Mouse (Mus musculus): ENCODE results near the gene Tbc1d22a.
A peak's percentile ranks its signal among the peaks of the same experiment; 100 is the strongest.
"Not testable (repeated sequence)": the region's sequence is repeated elsewhere in the genome, so short reads cannot be mapped to it uniquely, and the experiment has no call there.

The Tbc1d22a gene

DNA sequence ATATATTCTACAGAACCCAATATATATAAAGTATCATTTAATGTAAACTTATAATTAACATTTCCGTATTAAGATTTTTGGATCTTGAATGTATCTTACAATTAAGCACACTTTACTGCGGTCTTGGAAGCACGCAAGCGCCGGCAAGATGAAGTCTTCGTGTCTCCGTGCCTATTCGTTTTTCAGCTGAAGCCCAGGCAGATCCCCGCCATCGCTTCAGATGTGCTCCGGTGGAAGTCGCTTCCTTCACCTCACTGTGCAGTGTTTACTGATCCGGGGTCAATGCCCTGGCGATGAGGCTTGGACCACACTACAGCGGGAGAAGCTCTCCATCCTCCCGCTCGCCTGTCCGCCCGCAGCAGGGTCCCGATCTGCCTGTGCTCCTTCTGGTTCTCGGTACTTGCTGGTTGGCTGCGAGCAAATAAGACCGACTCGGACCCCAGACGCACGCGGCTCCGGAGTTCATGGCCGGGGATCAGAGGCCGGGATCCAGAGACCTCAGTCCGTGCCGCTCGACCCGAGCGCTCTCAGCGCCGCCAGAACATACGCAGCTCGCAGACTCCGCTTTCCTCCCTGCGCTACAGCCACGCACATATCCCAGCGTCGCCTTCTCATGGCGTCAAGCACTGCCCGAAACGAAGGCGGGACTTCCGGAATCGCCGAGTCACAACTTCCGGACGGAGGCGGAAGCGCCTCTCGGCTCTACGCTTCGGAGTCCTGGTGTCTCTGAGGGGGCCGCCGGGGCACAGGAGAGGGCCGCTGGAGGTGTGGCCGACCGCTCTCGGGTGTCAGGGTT, at the start of gene Tbc1d22a:
Tbc1d22a (plus strand) TSS at position 707 of the 796 bp plus-strand sequence.
- DNase-seq (ENCODE audit: low read depth, low spot score), result peak; percentile 95

DNA sequence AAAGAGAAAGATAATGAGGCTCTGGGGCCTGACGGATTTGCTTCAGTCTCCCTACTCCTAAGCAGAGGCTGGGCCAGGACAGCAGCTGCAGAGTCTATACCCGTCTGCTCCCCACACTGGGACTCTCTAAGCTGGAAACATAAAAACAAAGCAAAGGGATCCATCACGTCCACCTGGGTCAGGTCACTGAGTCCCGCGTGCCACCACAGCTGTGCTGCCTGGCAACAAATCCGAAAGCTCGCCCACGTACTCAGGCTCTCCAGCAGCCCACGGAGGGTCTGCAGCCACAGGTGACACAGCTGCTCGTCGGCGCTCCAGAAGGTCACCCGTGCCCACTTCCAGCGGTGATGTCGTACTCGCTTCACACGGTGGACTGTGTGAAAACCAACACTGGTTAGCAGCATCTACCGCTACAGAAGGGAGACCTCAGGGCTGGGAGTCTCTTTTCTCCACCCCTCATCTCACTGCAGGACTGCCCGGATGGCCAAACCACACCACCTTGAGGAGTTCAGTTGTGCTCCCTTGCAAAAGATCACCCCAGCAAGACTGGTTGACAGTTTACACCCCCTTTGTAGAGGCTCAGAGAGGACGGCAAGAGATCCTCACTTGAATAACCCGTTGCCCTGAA, 49.4 kb upstream of the Tbc1d22a start:
- no peak for DNase-seq (ENCODE audit: low read depth, low spot score)

DNA sequence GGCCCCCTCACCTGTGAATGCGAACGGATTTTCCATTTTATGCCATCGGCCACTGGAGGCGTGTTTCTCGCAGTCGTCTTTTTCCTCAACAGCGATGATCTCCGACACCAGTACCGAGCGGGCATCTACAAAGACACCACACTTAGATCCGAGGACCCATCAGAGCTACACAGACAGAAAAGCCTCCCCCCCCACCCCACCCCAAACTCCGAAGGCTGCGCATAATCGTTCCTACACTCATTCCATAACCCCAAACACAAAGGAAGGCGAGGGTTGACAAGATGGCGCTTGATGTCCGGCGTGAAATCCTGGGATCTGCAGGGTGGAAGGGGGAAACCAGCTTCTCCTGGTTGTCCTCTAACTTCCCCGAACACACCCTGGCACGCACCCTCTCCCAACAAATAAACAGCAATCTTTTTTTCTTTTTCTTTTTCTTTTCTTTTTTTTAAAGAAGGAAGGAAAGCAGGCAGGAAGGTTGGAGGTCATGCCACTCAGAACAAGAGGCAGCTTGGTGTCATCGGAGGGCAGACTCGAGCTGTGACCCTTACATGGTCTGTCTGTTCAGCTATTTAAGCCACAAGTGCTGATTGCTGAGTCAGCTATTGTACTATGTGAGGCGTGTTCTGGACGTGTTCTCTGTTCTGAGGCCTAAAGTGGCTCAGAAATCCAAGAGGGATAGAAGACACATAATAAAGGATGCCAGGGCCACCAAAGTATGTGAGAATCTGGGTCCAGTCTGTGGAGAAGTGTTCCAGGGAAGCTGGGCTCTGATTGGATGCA, 48.3 kb upstream of the Tbc1d22a start:
- no peak for DNase-seq (ENCODE audit: low read depth, low spot score)

DNA sequence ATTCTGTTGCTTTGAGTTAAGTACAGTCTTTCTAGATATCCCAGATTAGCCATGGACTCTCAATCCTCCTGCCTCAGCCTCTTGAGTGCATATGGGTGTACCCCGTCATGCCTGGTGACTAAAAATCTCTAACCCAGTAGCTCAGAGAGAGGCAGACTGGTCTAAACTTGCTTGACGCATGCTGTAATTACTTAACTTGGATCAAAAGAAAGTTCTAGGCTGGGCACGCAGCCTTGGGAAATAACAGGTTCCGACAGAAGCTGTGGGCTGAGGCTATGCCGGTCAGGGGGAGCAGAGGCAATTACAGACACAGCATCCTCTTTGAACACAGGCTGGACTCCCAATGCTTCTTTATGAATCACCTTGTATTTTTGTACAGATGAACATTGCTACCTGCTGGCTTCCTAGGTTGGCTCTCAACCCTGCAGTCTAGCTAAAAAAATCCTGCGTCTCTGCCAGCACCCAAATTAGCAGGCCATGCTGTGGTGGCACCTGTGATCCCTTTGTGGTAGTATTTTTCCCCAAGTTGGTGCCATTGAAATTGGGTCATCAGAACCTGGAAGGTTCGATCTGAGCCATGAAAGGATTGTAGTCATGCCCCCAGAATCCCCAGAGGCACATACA, 47.1 kb upstream of the Tbc1d22a start:
- no peak for DNase-seq (ENCODE audit: low read depth, low spot score)

DNA sequence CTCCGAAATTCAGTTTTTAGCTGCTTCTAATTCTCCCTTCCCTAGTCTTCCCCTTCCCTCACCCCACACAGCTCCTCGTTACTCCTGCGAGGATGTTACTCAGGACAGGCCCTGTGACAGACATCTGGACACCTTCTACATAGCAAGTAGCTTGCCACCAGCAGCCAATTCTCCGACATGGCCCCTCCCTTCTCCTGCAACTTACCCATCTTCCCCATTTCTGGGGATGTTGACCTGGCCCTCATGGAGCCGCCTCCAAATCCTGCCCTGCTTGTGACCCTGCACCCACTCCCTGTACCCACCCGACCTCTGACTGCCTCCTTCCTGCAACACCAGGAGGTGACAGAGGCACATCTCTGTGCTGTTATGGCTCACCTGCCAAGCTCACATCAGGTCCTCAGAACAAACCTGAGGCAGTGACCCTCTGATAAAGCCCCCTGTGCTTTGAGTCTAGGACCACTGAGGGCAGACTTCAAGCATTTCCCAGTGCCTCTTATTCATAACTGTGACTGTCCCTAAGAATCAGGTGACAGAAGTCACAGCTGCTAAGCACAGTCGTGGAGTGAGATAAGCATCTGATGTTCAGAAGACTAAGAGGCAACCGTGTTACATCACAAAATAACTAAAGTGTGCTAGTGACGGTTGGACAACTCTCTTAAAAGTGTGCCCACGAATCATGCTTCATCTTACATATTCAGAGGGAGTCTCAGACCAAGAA, 46.3 kb upstream of the Tbc1d22a start:
- DNase-seq (ENCODE audit: low read depth, low spot score), result no peak

DNA sequence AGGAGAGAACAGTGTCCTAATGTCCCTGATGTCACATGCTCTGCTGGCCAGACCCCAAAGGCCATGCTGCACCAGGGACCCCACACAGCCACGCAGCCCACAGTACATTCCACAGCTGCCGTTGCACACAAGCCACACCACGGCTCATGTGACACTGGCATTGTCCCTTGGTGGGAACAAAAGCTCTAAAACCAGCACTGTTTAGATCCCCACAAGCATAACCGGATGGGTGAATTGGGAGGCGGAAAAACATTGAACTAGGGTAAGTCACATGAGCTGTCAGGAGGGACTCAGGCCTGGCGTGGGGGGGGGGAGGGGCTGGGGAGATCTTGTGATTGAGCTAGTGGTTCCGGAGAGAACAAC, 45.8 kb upstream of the Tbc1d22a start:
- DNase-seq (ENCODE audit: low read depth, low spot score), result no peak

DNA sequence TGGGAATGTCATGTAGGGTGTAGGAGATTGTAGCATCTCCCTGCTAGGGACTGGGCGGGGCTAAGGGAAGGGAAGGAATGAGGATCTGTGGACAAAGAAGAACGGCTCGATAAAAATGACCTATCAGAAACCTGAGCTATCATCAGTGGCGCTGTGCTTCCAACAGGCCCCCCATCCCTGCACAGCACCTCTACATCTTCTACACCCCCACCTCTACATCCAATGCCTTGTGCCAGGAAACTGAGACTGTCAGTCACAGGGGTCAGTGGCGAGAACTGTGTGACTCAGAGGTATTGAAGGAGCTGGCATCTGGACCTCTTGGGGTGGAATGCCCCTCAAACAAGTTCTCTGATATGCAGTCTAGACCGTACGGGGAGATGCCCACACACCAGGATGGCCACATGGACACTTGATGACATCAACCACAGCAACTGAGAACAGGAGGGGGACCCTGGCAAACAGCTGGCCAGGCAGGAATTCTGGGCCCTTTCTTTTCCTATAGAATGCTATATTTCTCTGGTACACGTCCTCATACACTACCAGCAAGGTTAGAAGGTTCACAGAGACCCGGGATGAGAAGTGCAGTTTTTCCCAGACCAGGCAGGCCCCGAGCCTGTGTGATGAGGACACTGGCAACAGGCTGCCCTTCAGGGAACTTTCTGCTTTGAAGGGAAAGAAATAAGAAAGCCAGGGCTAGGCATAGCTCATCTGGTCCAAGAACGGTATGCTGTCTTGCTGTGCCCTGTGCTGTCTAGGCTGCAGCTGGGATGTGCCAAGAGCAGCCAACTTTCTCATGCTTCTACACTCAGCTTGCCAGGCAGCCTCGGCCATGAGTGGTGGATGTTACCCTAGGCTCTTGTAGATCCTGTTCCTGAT, 45.1 kb upstream of the Tbc1d22a start:
- DNase-seq (ENCODE audit: low read depth, low spot score), result no peak

- no peak for DNase-seq (ENCODE audit: low read depth, low spot score)
Measured at GRCm38 (mm10) chr15:86169817-86170110, 44.5 kb upstream of the Tbc1d22a start.

DNA sequence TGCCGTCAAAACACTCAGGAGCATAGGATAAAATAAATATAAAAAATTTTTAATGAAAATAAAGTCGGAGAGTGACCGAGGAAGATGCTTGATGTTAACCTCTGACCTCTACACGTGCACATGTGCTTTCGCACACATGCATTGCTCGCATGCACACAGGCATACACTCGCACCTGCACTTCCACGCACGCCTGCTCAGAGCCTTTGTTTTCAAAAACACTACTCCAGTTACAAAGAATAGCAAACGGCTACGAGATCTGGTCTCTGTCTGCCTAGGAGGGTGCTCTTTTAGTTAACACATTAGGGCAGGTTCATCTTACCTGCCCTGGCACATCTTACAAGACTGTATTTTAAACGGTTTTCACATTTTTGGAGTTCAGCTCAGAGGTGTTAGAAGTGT, 42.9 kb upstream of the Tbc1d22a start:
- no peak for DNase-seq (ENCODE audit: low read depth, low spot score)

GRCm38 (mm10) chr15:86172124-86172523, 42.1 kb upstream of the Tbc1d22a start:
- no peak for DNase-seq (ENCODE audit: low read depth, low spot score)

DNA sequence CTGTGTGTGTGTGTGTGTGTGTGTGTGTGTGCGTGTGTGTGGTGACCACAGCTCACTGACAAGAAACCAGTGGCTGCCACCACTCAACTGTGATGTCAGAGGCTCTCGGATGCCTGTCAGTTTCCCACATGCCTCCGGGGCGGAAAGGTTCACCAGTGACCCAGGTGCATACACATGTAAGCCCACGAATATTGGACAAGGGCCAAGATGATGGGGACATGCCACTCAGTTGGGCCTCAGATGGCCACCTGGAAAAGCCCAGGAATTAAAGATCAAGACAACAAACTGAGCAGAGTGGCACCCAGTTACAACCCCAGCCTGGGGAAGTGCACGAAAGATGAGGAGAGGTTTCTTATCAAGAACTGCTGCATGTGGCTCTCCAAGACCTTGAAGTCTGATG, 41.7 kb upstream of the Tbc1d22a start:
- DNase-seq (ENCODE audit: low read depth, low spot score), result peak; percentile 26

GRCm38 (mm10) chr15:86173136-86173985, 40.9 kb upstream of the Tbc1d22a start:
- DNase-seq (ENCODE audit: low read depth, low spot score), result peak; percentile 44

DNA sequence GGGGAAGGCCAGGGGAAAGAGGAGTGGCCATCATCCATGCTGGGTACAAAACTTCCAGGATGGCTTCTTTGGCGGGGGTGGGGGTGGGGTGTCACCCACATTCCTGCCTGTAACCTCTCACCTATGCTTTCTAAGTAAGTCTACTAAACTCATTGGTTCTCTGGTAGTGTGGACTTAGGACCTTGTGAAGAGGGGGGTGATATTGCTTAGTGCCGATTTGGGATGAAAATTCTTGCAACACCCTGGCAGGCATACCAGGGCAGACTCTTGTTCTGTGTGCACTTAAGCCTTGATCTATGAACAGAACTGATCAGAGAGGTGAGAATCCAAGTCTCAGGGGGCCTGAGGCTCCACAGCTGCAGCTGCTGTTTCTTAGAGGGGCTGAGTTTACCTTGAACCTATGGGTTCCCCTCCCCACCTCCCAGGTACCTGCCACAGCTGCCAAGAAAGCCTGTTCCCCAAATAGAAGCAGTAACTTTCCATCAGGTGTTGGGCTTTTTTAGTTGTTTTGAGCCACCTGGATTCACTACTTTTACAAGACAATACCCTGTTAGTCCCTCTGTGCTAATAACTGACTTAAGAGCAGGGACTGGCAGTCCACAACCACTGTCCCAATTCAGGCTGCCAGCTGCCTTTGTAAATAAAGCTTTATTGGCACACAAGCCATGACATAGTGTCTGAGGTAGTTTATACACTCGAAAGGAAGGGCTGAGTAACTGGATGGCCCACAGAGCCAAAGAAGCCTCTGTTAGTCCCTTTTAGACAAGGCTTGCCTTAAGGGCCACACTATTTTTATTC, 38.8 kb upstream of the Tbc1d22a start:
- DNase-seq (ENCODE audit: low read depth, low spot score), result no peak

GRCm38 (mm10) chr15:86176166-86176565, 38.1 kb upstream of the Tbc1d22a start:
- DNase-seq (ENCODE audit: low read depth, low spot score), result no peak

- DNase-seq (ENCODE audit: low read depth, low spot score), result no peak
Measured at GRCm38 (mm10) chr15:86176771-86177702, 37.2 kb upstream of the Tbc1d22a start.

DNA sequence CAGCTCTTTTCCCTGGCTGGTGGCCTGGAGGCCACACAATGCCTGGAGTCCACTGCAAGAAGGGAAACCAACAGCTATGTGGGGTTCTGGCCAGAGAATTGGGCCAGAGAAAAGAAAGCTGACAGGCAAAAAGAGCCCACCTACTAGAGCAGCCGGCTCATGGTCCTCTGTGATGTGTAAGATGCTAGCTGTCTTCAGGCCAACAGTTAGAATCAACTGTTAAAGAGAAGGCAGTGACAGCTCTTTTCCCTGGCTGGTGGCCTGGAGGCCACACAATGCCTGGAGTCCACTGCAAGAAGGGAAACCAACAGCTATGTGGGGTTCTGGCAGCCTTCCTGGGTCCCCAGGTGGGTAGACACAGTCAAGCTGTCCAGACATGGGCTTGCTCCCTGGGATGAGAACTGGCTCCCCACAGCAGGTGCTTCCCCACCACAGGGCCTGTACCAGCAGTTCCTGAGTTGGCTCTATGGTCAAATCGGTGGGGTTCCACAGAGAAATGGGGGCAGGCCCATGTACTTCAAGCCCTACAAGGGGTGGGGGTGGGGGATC, 36.5 kb upstream of the Tbc1d22a start:
- not testable (repeated sequence) for DNase-seq (ENCODE audit: low read depth, low spot score)

DNA sequence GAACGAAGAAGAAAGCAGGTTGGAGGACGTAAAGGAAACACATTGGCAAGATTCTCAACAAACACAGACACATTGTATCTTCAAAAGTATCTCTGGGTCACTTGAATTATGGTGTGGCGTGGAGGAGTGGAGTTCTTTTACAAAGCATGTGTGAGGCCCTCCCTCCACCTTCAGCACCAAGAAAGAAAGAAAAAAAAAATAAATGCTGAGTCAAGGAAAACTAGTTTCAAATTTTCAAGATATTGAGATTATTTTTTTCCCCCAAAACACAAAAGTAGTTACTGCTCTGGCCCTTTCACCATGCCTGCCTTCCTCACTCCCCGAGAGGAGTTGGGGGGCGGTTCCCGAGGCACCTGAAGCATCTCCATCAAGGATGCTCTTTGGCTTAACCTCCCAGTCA, 35.7 kb upstream of the Tbc1d22a start:
- no peak for DNase-seq (ENCODE audit: low read depth, low spot score)
